Mouse (Mus musculus) embryonic facial prominence, embryonic 11.5 days (tissue): ENCODE measurements around the gene Acsm3. TPM values are rescaled to one million over a fixed set of nuclear protein-coding genes. Genes with fewer than 3 reads are reported as not detected.
"Not testable (repeated sequence)": the region's sequence is repeated elsewhere in the genome, so short reads cannot be mapped to it uniquely, and the experiment has no call there.

Experiments used
- ATAC-seq: fragments of 200-750 bp; cut with Nextera tagmentation; replicated peaks from 2 replicates; pipeline ENCODE4 v1.8.0; 2017; ENCODE audit warnings: low read depth; ENCODE audit not compliant: insufficient number of reproducible peaks, low FRiP score, low TSS enrichment
- DNase-seq: peaks from one replicate; pipeline ENCODE4 v3.0.0-alpha.2; 2015; ENCODE audit warnings: low spot score
- H3K27ac ChIP-seq: fragments of 300-500 bp; sonication (generic); replicated peaks from 2 replicates; pipeline ENCODE4 v1.5.1; 2014; ENCODE audit warnings: mild to moderate bottlenecking, low read depth, low read length, control low read depth
- H3K27me3 ChIP-seq: fragments of 300-500 bp; sonication (generic); 2 replicates; pipeline ENCODE4 v1.6.1; 2014; ENCODE audit warnings: mild to moderate bottlenecking, low read length, moderate library complexity, mixed read lengths; ENCODE audit not compliant: control insufficient read depth, insufficient read depth
- H3K36me3 ChIP-seq: fragments of 300-500 bp; sonication (generic); replicated peaks from 2 replicates; pipeline ENCODE4 v1.6.1; 2014; ENCODE audit warnings: low read depth, mild to moderate bottlenecking, low read length, moderate library complexity, mixed read lengths; ENCODE audit not compliant: control insufficient read depth, insufficient read depth
- H3K4me1 ChIP-seq: fragments of 300-500 bp; sonication (generic); 2 replicates; pipeline ENCODE4 v1.6.1; 2014; ENCODE audit warnings: low read length, mixed read lengths; ENCODE audit not compliant: control insufficient read depth, insufficient read depth
- H3K4me2 ChIP-seq: fragments of 300-500 bp; sonication (generic); 2 replicates; pipeline ENCODE4 v1.6.1; 2014; ENCODE audit warnings: low read depth, mild to moderate bottlenecking, control low read depth, low read length, moderate library complexity
- H3K4me3 ChIP-seq: fragments of 300-500 bp; sonication (generic); 2 replicates; pipeline ENCODE4 v1.5.1; 2014; ENCODE audit warnings: low read depth, low read length, control low read depth
- H3K9ac ChIP-seq: fragments of 300-500 bp; sonication (generic); replicated peaks from 2 replicates; pipeline ENCODE4 v1.6.1; 2014; ENCODE audit warnings: mild to moderate bottlenecking, control low read depth, low read length
- H3K9me3 ChIP-seq: fragments of 300-500 bp; sonication (generic); replicated peaks from 2 replicates; pipeline ENCODE4 v1.6.1; 2016; ENCODE audit warnings: mild to moderate bottlenecking, low read length, inconsistent platforms, mixed read lengths; ENCODE audit not compliant: control insufficient read depth
- WGBS: fragments of 180-500 bp; shearing (Covaris S2); extraction: QIAGEN DNeasy Blood & Tissue Kit; methylation state at CpG from one replicate; pipeline ENCODE4 v1.1.7; 2014; 5-methylcytosine and 5-hydroxymethylcytosine counted together
- polyA plus RNA-seq: library from polyadenylated mRNA; unstranded; fragments of >200 nt; fragmentation: Nextera tagmentation; extraction: Ambion mirVana; gene quantifications from 2 replicates; pipeline ENCODE4 v1.2.1, GENCODE M21; 2014

The Acsm3 gene
- polyA plus RNA-seq = 0.21 TPM in 1 of 2 replicates, not detected in the other

DNA sequence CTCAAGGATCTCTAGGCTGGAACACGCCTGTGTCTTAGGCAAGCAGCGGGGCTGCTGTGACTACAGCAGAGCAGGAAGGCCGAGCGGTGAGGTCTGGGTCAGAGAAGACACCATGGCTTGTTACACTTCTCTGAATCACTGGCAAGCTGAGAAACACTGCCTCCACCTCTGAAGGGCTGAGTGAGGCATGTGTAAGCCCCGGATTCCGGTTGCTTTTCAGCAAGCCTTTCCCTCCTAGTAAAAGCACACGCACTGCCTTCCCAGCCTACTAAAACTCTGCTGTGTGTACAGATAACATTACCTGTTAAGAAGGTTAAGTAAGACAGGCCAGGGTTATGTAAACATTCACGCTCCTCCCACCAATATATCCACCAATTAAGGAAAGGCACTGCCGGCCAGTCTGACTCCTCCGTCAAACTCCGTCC, at the start of gene Acsm3:
Gene Acsm3, plus strand, starts transcription at position 397 of the 425 bp plus-strand sequence.
- no peak within 1 kb of the TSS for H3K27ac ChIP-seq
- no peaks in the 10 kb centered on the region for H3K9me3 ChIP-seq
- H3K4me2 ChIP-seq = no peak within 1 kb of the TSS
- no peaks in the 10 kb centered on the region for H3K27me3 ChIP-seq
- no peaks in the 10 kb centered on the region for H3K4me1 ChIP-seq
- no peak for DNase-seq
- no peak within 1 kb of the TSS for H3K9ac ChIP-seq
- no peaks in the 10 kb centered on the region for H3K36me3 ChIP-seq
- H3K4me3 ChIP-seq = no peak within 1 kb of the TSS
- 74% methylated on average over 11 of the region's 11 CpGs for WGBS
- no peak for ATAC-seq

DNA sequence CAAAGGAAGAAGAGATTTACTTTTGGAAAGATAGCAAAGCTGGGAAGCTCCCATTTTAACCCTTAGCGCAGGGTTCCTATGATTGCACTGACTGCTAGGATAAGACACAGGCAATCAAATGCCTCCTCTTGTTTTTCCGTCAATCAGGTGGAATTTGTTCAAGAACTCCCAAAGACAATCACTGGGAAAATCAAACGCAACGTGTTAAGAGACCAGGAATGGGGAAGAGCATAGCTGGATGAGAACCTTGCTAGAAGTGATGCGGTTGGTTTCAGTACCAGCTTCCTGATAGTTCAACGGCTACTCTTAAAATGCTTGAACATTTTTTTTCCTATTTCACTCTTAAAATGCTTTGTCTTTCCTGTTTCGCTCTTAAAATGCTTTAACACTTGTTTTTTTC, 46.6 kb upstream of the Acsm3 start:
- H3K9me3 ChIP-seq = no peaks in the 10 kb centered on the region
- ATAC-seq = no peak
- H3K4me2 ChIP-seq = no peak overlapping the region
- no peak overlapping the region for H3K27ac ChIP-seq
- WGBS = 92% methylated on average over 7 of the region's 7 CpGs
- no peaks in the 10 kb centered on the region for H3K27me3 ChIP-seq
- peaks cover 7% of the 10 kb centered on the region for H3K36me3 ChIP-seq
- no peak for DNase-seq
- H3K4me3 ChIP-seq = no peak overlapping the region
- H3K4me1 ChIP-seq = no peaks in the 10 kb centered on the region
- no peak overlapping the region for H3K9ac ChIP-seq

DNA sequence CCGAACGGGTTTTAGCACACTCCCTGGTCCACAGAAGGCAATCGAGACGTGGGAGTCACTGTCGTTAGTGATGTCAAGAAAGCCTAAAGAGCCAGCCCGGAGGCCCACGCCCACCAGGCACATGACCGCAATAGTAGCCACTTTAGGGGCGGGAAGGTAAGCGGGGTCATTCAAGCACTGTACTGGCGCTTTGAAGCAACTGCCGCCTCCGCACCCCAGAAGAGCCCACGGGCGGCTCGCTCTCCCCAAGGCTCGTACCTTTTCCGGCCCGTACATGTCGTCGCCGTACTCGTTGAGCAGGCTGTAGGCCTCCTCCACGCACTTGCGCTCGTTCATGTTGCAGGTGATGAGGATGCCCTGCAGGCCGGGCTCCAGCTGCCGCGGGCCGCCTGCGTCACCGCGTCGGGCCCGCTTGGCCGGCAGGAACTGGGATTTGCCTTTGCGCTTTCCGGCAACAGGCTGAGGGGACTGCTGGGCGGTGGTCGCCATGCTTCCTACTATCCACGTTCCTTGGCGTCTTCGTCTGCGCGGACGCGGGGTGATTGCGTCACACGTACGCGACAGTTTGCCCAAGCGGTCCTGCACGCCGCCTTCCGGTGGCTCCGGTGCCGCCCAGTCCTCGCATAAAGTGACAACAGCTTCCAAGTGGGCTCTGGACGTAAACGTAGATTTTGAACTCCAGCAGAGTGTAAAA, 40.3 kb upstream of the Acsm3 start, which contains the start of gene Thumpd1:
Gene Thumpd1, minus strand, starts transcription at position 546 of the 694 bp plus-strand sequence.
- Histone ChIP-seq H3K9ac (peak within 1 kb of the TSS; percentile 90), H3K9me3 (no peaks in the 10 kb centered on the region), H3K4me3 (peak within 1 kb of the TSS; percentile 95), H3K4me1 (no peaks in the 10 kb centered on the region), H3K27me3 (no peaks in the 10 kb centered on the region), H3K27ac (0 out of 2 replicates have a peak within 1 kb of the TSS, but pooled peaks have one; percentile 60), H3K36me3 (peaks cover 7% of the 10 kb centered on the region), H3K4me2 (peak within 1 kb of the TSS; percentile 70)
- DNase-seq = peak; percentile 96
- under 1% methylated on average over 60 of the region's 60 CpGs for WGBS
- peak; percentile 93 for ATAC-seq

DNA sequence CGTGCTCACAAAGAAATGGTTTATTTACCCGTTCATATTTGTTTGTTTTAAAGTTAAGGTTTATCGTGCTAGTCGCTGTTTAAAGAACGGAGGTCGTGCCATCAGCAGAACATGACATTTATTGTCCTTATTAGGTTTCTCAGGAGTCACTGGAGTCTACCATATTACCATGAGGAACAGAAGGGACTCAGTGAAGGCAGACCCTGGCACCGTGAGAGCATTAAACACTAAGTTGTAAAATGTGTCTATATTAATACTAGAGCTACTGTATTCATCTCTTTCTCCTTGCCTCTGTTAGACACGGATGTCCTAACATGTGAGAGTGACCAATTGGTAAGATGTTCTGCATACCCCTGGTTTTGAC, 39.8 kb upstream of the Acsm3 start:
- no peak for DNase-seq
- H3K4me1 ChIP-seq = no peaks in the 10 kb centered on the region
- H3K9me3 ChIP-seq = no peaks in the 10 kb centered on the region
- H3K27ac ChIP-seq = no peak overlapping the region
- peaks cover 7% of the 10 kb centered on the region for H3K36me3 ChIP-seq
- WGBS = 20% methylated on average over 8 of the region's 8 CpGs
- peak; percentile 61 for ATAC-seq
- H3K4me3 ChIP-seq = peak overlapping the region; percentile 95
- H3K27me3 ChIP-seq = no peaks in the 10 kb centered on the region
- H3K9ac ChIP-seq = peak overlapping the region; percentile 90
- H3K4me2 ChIP-seq = peak overlapping the region; percentile 24

DNA sequence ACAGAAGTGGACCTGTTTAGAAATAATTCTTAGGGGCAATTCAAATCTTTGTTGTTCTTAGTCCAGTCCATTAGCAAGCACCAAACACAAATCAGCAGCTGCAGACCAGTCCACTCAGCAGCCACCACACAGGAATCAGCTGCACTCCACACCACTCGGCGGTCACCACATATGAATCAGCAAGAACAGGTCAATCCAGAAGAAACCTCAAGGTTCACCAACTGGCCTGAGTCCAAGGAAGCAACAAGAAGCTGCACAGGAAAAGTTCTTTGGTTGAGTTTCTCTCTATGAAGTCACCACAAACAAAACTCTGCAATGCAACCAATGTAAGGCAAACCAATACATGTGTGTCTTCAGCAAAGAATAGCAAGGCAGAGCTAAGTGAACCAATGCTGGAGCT, 33.1 kb upstream of the Acsm3 start:
- Histone ChIP-seq H3K9me3 (no peaks in the 10 kb centered on the region), H3K9ac (no peak overlapping the region), H3K4me2 (no peak overlapping the region), H3K36me3 (no peaks in the 10 kb centered on the region), H3K27ac (no peak overlapping the region), H3K4me3 (no peak overlapping the region), H3K4me1 (no peaks in the 10 kb centered on the region), H3K27me3 (no peaks in the 10 kb centered on the region)
- no peak for ATAC-seq
- WGBS = 96% methylated on average over 2 of the region's 2 CpGs
- no peak for DNase-seq

DNA sequence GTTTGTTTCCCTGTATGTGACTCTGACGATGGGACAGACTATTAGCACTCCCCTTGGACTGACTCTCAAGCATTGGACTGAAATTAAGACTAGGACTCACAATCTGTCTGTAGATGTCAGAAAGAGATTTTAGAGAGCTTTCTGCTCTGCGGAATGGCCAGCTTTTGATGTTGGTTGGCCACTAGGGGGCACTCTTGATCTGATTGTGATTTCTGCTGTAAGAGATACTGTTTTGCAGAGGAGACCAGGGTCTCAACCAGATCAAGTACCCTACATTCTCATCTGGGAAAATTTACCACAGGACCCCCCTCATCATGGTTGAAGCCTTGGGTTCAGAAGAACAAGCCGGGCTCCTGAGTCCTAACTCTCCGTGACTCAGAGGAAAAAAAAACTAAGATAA, 29.5 kb upstream of the Acsm3 start:
- WGBS = 79% methylated on average over 4 of the region's 4 CpGs
- DNase-seq = peak; percentile 17

DNA sequence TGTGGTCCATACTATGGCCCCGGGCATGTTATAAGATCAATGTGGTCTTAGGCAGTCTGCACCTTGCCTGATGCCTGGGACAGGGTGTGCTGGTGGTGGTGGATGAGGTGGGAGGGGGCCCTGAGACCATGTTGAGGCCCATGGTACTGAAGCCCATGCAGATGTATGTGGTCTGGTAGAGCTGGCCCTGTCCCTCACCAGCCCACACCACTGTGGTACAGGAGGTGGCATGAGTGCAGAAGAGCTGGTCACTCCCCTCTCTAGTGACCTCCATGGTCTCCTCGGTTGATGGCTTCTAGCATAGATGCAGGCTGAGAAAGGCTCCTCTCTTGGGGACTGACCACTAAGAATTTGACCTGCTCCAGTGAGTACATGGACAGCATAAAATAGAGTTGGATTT, 21.8 kb upstream of the Acsm3 start:
- DNase-seq (no peak), ATAC-seq (no peak)
- Histone ChIP-seq H3K9ac (no peak overlapping the region), H3K9me3 (no peaks in the 10 kb centered on the region), H3K27me3 (no peaks in the 10 kb centered on the region), H3K4me2 (no peak overlapping the region), H3K4me3 (no peak overlapping the region), H3K27ac (no peak overlapping the region), H3K36me3 (no peaks in the 10 kb centered on the region), H3K4me1 (no peaks in the 10 kb centered on the region)
- WGBS = 78% methylated on average over 2 of the region's 2 CpGs

More for the DNA sequence above, 29.5 kb upstream of the Acsm3 start:
- H3K27ac ChIP-seq, H3K4me1 ChIP-seq, H3K4me3 ChIP-seq, H3K9ac ChIP-seq, H3K9me3 ChIP-seq, H3K27me3 ChIP-seq, H3K4me2 ChIP-seq, H3K36me3 ChIP-seq, ATAC-seq: not testable (repeated sequence)

DNA sequence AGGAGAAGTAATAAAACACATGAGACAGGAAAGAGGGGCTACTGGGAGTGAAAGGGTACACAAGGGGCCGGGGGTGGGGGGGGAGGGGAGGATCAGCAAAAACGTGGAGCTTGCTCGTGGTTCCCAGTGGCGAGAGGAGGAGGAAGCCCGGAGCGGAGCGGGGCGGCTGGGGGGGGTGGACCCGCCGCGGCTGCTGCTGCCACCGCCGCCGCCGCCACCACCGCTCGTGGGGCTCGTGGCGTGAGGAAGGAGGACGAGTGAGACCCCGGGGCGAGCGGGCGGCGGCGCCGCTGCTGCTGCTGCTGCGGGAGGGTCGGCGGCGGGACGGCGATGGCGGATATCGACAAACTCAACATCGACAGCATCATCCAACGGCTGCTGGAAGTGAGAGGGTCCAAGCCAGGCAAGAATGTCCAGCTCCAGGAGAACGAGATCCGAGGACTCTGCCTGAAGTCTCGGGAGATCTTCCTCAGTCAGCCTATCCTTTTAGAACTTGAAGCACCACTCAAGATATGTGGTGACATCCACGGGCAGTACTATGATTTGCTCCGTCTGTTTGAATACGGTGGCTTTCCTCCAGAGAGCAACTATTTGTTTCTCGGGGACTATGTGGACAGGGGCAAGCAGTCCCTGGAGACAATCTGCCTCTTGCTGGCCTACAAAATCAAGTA, 20.8 kb upstream of the Acsm3 start:
- ATAC-seq (peak; percentile 70), DNase-seq (peak; percentile 5)
- H3K27me3 ChIP-seq, H3K27ac ChIP-seq, H3K4me1 ChIP-seq, H3K4me2 ChIP-seq, H3K36me3 ChIP-seq, H3K9me3 ChIP-seq: not testable (repeated sequence)
- Histone ChIP-seq H3K4me3 (peak overlapping the region; percentile 33), H3K9ac (peak overlapping the region; percentile 54)
- 4% methylated on average over 25 of the region's 44 CpGs for WGBS
